Mouse (Mus musculus) intestine, embryonic 15.5 days (tissue): Measurements from ENCODE around the gene Polr3g. TPM values are rescaled to one million over a fixed set of nuclear protein-coding genes. Genes with fewer than 3 reads are reported as not detected.
A peak's percentile ranks its signal among the peaks of the same experiment; 100 is the strongest.
"Not testable (repeated sequence)": the region's sequence is repeated elsewhere in the genome, so short reads cannot be mapped to it uniquely, and the experiment has no call there.

Experiments
- ATAC-seq: fragments of 200-750 bp; cut with Nextera tagmentation; 2 replicates; pipeline ENCODE4 v1.8.0; 2017; ENCODE audit warnings: moderate TSS enrichment, moderate library complexity
- H3K27ac ChIP-seq: fragments of 300-500 bp; sonication (generic); 2 replicates; pipeline ENCODE4 v1.5.1; 2015; ENCODE audit warnings: mild to moderate bottlenecking, inconsistent platforms
- H3K27me3 ChIP-seq: fragments of 300-500 bp; sonication (generic); replicated peaks from 2 replicates; pipeline ENCODE4 v1.6.1; 2015; ENCODE audit warnings: inconsistent platforms
- H3K36me3 ChIP-seq: fragments of 300-500 bp; sonication (generic); 2 replicates; pipeline ENCODE4 v1.6.1; 2015; ENCODE audit warnings: inconsistent platforms
- H3K4me1 ChIP-seq: fragments of 300-500 bp; sonication (generic); replicated peaks from 2 replicates; pipeline ENCODE4 v1.6.1; 2015; ENCODE audit warnings: inconsistent platforms
- H3K4me2 ChIP-seq: fragments of 300-500 bp; sonication (generic); replicated peaks from 2 replicates; pipeline ENCODE4 v1.6.1; 2015; ENCODE audit warnings: mild to moderate bottlenecking, inconsistent platforms
- H3K4me3 ChIP-seq: fragments of 300-500 bp; sonication (generic); replicated peaks from 2 replicates; pipeline ENCODE4 v1.5.1; 2015; ENCODE audit warnings: inconsistent platforms
- H3K9ac ChIP-seq: fragments of 300-500 bp; sonication (generic); 2 replicates; pipeline ENCODE4 v1.6.1; 2015; ENCODE audit warnings: inconsistent platforms
- H3K9me3 ChIP-seq: fragments of 300-500 bp; sonication (generic); 2 replicates; pipeline ENCODE4 v1.6.1; 2016; ENCODE audit warnings: inconsistent platforms
- WGBS: fragments of 180-500 bp; shearing (Covaris S2); methylation state at CpG from one replicate; pipeline ENCODE4 v1.1.7; 2015; 5-methylcytosine and 5-hydroxymethylcytosine counted together
- polyA plus RNA-seq: library from polyadenylated mRNA; unstranded; fragments of >200 nt; fragmentation: Nextera tagmentation; extraction: Ambion mirVana; gene quantifications from 2 replicates; pipeline ENCODE4 v1.2.1, GENCODE M21; 2015

The Polr3g gene
- 16.7 and 17.2 TPM in 2 replicates for polyA plus RNA-seq

DNA sequence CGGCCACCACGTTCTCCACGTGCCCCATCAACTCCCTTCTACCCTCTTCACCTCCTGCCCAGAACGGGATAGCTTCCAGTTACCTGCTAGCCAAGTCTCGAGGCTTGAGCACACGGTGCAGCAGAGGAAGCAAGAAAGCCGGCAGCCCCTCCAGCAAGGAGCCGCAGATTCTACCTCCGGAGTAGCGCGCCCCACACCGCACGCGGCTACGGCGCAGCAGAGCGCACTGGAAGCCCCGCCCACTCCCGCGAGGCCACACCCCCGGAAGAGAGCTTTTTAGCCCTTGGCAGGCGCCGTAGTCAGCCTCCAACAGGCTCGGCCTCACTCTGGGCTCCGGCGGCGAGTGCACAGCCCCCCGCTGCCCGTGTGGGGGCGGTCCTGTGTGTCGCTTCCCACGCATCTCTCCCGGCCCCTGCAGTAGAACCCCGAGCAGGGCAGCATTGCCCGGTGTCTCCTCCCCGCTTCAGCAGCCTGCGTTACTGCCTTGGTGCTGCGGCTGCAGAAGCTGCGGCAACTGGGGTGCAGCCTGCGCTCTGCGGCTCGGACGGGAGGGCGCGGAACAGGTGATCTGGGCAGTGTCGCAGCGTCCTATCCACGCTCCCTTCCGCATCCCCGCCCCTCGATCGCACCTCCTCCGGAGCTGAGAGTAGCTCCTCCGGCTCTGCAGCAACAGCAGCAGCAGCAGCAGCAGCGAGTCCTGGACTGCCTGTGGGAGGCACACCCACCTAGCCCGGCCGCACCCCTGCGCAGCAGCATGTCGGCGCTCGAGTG is at the start of gene Polr3g, which contains the start of gene Mblac2:
Gene Polr3g, minus strand, starts transcription at position 239 of the 771 bp plus-strand sequence.
Gene Mblac2, plus strand, starts transcription at position 567 of the 771 bp plus-strand sequence.
- under 1% methylated on average over 61 of the region's 61 CpGs for WGBS
- peak; percentile 97 for ATAC-seq
- Histone ChIP-seq H3K4me1 (0 out of 2 replicates have a peak, but pooled peaks cover 3% of the 10 kb centered on the region), H3K36me3 (no peaks in the 10 kb centered on the region), H3K27me3 (no peaks in the 10 kb centered on the region), H3K9ac (peak within 1 kb of the TSS; percentile 72), H3K27ac (peak within 1 kb of the TSS; percentile 95), H3K4me3 (peak within 1 kb of the TSS; percentile 87), H3K4me2 (peak within 1 kb of the TSS; percentile 98), H3K9me3 (no peaks in the 10 kb centered on the region)

DNA sequence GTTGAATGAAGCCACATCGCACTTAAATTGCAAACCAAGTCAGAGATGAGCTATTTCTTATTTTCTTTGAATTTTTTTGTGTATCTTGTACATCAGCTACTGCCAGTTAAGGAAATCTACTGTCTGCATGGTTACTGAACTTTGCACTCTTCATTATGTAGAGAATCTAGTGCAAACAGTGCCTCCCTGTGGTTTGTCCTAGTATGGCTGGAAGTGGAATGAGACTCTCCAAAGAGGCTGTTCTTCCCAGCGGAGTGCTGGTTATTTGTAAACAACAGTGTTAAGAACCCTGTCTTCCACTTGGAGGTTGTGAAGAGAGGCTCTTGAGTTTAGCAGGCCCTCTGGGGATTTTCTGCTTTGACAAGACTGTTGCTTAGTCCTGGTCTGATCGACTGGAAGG is 49.6 kb upstream of the Polr3g start:
- peak; percentile 85 for ATAC-seq
- H3K36me3 ChIP-seq, result no peaks in the 10 kb centered on the region
- H3K4me1 ChIP-seq, result no peaks in the 10 kb centered on the region
- no peak overlapping the region for H3K27ac ChIP-seq
- 23% methylated on average over 3 of the region's 3 CpGs for WGBS
- H3K27me3 ChIP-seq, result no peaks in the 10 kb centered on the region
- H3K9me3 ChIP-seq, result no peaks in the 10 kb centered on the region
- H3K9ac ChIP-seq, result no peak overlapping the region
- no peak overlapping the region for H3K4me2 ChIP-seq
- H3K4me3 ChIP-seq, result no peak overlapping the region

DNA sequence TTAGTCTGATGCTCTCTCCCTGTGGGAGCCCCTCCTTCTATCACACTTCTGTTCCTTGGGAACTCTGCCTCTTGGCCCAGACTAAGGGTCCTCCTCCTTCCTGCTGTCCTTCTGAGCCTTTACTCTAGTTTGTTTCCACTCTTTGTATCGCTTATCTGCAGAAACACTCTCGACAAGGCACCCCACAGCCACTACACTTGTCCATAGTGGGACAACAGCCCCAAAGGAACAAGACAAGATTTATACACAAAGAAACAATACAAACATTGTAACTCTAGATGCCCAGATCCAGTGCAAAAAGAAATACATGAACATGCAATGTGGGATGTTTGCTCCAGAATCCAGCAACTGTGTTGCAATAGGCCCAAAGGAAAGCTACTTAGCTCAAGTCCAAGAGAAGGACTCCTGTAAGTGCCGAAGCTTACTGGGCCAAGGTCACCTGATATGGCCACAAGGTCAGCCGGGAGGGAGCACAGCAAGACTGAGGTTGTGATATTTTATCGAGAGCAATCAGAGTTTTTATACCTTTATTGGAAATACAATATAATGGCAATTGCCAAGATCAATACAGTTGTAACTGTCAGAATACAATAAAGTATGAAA is 46.3 kb upstream of the Polr3g start:
- no peaks in the 10 kb centered on the region for H3K9me3 ChIP-seq

DNA sequence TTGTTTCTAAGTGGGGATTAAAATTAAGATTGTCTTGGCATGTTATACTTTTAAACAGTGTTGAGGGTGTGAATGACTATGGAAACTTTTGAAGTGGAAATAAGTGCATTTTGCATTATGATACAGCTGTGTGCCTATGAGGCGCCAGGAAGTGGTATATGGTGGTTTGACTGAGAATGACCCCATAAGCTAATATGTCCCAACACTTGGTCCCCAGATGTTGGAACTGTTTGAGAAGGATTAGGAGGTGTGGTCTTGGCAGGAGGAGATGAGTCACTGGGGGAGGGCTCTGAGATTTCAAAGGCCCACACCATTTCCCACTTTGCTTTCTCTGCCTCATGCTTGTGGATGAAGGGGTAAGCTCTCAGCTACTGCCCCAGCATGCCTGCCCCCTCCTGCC is 44.5 kb upstream of the Polr3g start:
- no peak overlapping the region for H3K4me2 ChIP-seq
- no peaks in the 10 kb centered on the region for H3K27me3 ChIP-seq
- H3K27ac ChIP-seq, result no peak overlapping the region
- ATAC-seq, result no peak
- no peak overlapping the region for H3K9ac ChIP-seq
- no peak overlapping the region for H3K4me3 ChIP-seq
- no peaks in the 10 kb centered on the region for H3K4me1 ChIP-seq
- no peaks in the 10 kb centered on the region for H3K9me3 ChIP-seq
- H3K36me3 ChIP-seq, result no peaks in the 10 kb centered on the region
- 93% methylated on average over 1 of the region's 1 CpGs for WGBS

More for the DNA sequence above, 46.3 kb upstream of the Polr3g start:
- no peak for ATAC-seq
- no peak overlapping the region for H3K9ac ChIP-seq
- no peak overlapping the region for H3K4me2 ChIP-seq
- no peaks in the 10 kb centered on the region for H3K27me3 ChIP-seq
- no peaks in the 10 kb centered on the region for H3K4me1 ChIP-seq
- WGBS, result 82% methylated on average over 5 of the region's 5 CpGs
- H3K36me3 ChIP-seq, result no peaks in the 10 kb centered on the region
- H3K4me3 ChIP-seq, result no peak overlapping the region
- H3K27ac ChIP-seq, result no peak overlapping the region

DNA sequence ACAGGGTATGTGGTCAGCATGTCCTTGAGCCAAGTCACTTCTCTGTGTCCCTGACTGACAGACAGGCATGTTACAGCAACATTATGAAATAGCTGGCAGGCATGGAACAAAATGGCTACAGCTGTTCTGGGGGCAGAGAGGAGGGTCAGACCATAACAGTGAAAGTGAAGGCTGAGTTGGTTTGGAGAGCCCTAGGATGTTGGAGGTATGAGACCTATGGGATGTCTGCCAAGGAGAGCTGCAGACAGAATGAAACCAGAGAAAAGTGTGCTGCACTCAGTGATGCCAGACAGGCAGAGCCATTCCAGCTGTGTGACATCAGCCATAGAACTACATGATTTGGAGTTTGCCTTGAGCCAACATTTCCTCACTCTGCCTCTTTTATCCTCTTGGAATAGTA is 44.1 kb upstream of the Polr3g start:
- 0 out of 2 replicates have a peak, but pooled peaks have one; percentile 31 for ATAC-seq
- no peak overlapping the region for H3K27ac ChIP-seq

DNA sequence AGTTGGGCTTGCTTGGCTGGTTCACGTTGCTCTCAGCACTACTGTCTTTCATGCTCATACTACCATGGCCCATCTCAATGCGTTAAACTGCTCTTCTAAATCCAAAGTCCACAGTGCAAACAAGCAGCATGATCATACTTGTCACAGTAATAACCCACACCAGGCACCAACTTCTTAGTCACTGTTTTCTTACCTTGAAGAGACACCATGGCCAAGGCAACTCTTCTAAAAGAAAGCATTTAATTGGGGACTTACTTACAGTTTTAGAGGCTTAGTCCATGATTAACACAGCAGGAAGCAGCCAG is 33.2 kb upstream of the Polr3g start:
- Histone ChIP-seq H3K36me3 (no peaks in the 10 kb centered on the region), H3K9me3 (no peaks in the 10 kb centered on the region), H3K9ac (no peak overlapping the region), H3K4me2 (no peak overlapping the region), H3K27me3 (no peaks in the 10 kb centered on the region), H3K4me3 (no peak overlapping the region), H3K4me1 (no peaks in the 10 kb centered on the region), H3K27ac (no peak overlapping the region)
- peak; percentile 53 for ATAC-seq
- 39% methylated on average over 2 of the region's 2 CpGs for WGBS

More for the DNA sequence above, 44.1 kb upstream of the Polr3g start:
- Histone ChIP-seq H3K36me3 (no peaks in the 10 kb centered on the region), H3K27me3 (no peaks in the 10 kb centered on the region), H3K4me1 (no peaks in the 10 kb centered on the region), H3K4me3 (no peak overlapping the region), H3K4me2 (no peak overlapping the region), H3K9ac (no peak overlapping the region), H3K9me3 (no peaks in the 10 kb centered on the region)

DNA sequence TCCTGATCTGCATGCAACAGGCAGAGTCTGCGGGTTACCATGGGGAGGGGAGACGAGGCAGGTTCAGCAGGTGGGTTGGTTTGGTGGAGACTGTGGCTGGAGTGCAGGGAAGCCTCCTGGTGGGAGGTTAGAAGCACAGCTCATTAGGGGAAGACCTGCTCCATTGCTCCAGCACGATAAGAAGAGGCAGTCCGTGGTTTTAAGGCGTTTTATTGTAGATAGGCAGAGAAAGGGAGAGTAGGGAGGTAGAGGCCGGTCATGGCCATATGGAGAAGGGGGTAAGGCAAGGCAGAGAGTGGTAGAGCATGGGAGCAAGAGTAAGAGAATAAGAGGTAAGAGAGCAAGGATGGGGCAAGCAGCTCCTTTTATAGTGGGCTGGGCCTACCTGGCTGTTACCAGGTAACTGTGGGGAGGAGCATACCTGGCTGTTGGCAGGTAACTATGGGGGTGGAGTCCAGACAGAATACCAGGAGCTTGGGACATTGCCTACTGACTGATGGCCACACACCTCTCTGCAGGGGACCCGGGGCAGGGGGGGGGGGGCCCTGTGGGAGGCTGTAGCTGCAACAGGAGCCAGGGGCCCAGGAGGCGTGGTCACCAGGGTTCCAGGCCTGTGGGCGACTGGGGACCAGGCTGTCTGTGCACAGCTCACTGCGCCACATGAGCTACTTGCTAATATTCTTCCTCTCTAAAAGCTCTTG is 32.7 kb upstream of the Polr3g start:
- no peaks in the 10 kb centered on the region for H3K27me3 ChIP-seq
- H3K9ac ChIP-seq, result no peak overlapping the region
- ATAC-seq, result peak; percentile 59
- no peaks in the 10 kb centered on the region for H3K36me3 ChIP-seq
- WGBS, result 50% methylated on average over 10 of the region's 10 CpGs
- no peak overlapping the region for H3K4me3 ChIP-seq
- H3K4me1 ChIP-seq, result no peaks in the 10 kb centered on the region
- no peak overlapping the region for H3K27ac ChIP-seq
- no peak overlapping the region for H3K4me2 ChIP-seq
- H3K9me3 ChIP-seq, result no peaks in the 10 kb centered on the region

DNA sequence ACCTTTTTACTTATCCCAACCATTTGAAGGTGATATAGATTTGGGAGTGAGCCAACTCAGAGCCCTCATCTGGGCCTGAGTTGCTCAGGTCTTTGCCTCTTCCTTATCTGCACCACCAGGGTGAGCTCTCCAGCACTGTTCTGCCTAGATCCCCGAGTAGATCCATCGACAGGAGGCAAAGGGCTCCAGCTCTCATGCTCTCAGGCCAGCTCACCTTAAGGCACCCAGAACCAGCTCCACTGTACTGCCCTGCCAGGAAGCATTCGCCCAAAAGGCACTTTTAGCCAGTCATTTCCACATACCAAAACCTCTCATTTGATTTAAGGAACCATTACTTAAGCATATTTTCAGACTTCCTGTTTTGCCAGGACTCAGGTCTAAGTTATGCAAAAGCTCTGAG is 30.1 kb upstream of the Polr3g start:
- no peak overlapping the region for H3K4me3 ChIP-seq
- no peaks in the 10 kb centered on the region for H3K4me1 ChIP-seq
- WGBS, result 51% methylated on average over 3 of the region's 3 CpGs
- H3K4me2 ChIP-seq, result no peak overlapping the region
- no peaks in the 10 kb centered on the region for H3K9me3 ChIP-seq
- no peak overlapping the region for H3K27ac ChIP-seq
- no peaks in the 10 kb centered on the region for H3K36me3 ChIP-seq
- ATAC-seq, result no peak
- no peak overlapping the region for H3K9ac ChIP-seq
- no peaks in the 10 kb centered on the region for H3K27me3 ChIP-seq

DNA sequence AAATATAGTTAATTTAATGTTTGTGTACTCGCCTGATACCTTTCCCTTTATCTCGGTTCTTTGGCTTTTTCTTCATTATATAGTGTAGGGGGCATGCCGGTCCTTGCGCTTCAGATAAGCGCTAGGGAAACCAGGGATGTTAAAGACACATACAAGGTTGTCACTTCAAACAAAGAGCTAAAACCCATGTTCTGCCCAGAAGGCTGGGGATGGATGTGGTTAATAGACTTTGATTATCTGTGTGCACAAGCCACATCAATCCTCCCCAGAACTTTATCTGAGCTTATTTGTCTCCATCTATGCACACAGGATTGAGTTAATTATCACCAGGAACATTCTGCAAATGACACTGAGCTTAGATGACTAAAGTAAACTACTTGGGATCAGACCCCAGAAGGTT is 25.8 kb upstream of the Polr3g start:
- Histone ChIP-seq H3K27me3 (no peaks in the 10 kb centered on the region), H3K9ac (no peak overlapping the region), H3K36me3 (no peaks in the 10 kb centered on the region), H3K4me2 (no peak overlapping the region), H3K27ac (no peak overlapping the region), H3K4me1 (no peaks in the 10 kb centered on the region), H3K9me3 (no peaks in the 10 kb centered on the region), H3K4me3 (no peak overlapping the region)
- no peak for ATAC-seq
- WGBS, result 71% methylated on average over 5 of the region's 5 CpGs

DNA sequence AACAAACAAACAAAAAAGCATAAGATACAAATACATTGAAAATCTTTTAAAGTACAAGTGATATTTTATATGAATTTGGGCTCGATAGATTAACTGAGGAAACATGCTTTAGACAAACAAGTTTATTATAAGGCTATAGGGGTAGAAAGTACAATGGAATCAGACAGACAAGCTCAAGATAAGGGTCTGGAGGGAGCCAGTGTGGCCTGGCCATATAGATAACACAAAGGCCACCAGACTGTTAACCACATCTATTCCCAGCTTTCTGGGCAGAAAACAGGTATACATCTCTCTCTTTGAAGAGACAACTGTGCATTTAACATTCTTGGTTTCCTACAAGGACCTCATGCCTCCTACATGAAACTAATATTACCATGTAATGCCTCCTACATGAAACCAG is 19.5 kb upstream of the Polr3g start:
- no peak for ATAC-seq
- Histone ChIP-seq H3K27me3 (no peaks in the 10 kb centered on the region), H3K36me3 (no peaks in the 10 kb centered on the region), H3K9me3 (no peaks in the 10 kb centered on the region), H3K27ac (no peak overlapping the region), H3K4me1 (no peaks in the 10 kb centered on the region), H3K4me3 (no peak overlapping the region), H3K4me2 (no peak overlapping the region), H3K9ac (no peak overlapping the region)
- 83% methylated on average over 1 of the region's 1 CpGs for WGBS

DNA sequence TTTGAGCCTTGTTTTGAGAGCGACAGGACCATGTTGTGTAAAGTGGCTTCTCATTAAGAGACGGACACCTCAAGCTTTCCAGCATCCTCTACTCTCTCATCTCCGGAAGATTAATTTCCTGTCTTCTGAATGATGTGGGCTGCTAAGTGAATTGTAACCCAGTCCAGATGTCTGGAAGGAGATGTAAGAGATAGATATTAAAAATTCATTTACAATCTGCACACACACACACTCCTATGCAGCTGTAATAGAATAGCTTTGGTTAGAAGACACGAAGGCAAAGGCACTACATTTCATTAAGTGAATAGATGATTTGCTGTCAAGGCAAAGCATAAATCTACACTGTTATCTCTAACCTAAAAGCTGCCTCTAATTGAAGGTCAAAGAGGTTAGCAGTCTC is 18.3 kb upstream of the Polr3g start:
- no peak for ATAC-seq
- Histone ChIP-seq H3K4me2 (no peak overlapping the region), H3K4me3 (no peak overlapping the region), H3K27me3 (no peaks in the 10 kb centered on the region), H3K9me3 (no peaks in the 10 kb centered on the region), H3K4me1 (no peaks in the 10 kb centered on the region), H3K36me3 (no peaks in the 10 kb centered on the region), H3K9ac (no peak overlapping the region), H3K27ac (no peak overlapping the region)
- 64% methylated on average over 4 of the region's 4 CpGs for WGBS

DNA sequence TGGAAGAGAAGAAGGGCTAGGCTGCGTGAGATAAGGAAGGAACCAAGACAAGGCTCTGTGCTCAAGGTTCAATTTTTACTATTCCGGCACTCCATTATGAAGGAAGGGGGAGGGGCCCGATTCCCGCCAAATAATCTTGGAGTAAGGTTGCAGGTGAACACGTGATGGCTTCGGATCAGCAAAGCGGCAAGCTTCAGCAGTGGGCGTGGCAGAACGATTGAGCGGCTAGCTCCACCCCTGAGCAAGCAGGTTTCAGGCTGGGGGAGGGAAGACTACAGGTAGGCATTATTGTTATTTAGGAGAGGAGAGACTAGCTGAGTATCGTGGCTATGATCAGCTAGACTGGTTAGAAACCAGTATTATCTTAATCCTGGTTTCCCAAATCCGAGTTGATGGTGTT is 17.3 kb upstream of the Polr3g start:
- H3K9me3 ChIP-seq, H3K9ac ChIP-seq, H3K4me1 ChIP-seq, H3K27me3 ChIP-seq, H3K4me2 ChIP-seq, H3K4me3 ChIP-seq, ATAC-seq, H3K27ac ChIP-seq, H3K36me3 ChIP-seq: not testable (repeated sequence)
- whole genome bisulfite sequencing, result 59% methylated on average over 12 of the region's 12 CpGs
